Mouse (Mus musculus): ENCODE data around the gene Pigq. TPM values are rescaled to one million over a fixed set of nuclear protein-coding genes. Genes with fewer than 3 reads are reported as not detected.

Gene Pigq
- polyA plus RNA-seq, 1 experiment from 2014 or later: 76.4 TPM

DNA sequence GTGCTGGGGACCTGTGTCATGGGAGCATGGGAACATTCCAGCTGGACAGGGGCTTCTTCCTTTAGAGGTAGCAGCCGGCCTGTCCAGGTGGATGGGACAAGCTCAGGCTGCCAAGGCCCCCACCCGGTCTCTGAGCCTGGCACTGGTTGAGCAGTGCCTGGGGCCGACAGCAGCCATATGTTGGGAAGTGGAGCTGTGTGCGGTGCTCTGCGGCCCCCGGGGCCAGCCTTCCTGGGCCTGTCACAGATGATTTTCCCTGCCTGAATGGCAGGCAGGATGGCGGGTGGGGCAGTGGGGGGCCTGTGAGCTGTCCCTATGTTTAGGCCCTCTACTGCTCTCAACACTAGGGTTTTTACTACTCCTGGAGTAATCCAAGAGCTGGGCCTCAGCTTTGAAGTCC, 11.5 kb upstream of the Pigq start:
- H3K36me3 ChIP-seq: peaks cover 32% of the 10 kb centered on the region
- H3K4me3 ChIP-seq (replicated peaks): no peak overlapping the region
- peaks cover 13% of the 10 kb centered on the region for H3K4me1 ChIP-seq
- ATAC-seq (replicated peaks; ENCODE audit: low FRiP score): no peak
- H3K27me3 ChIP-seq: peaks cover 31% of the 10 kb centered on the region
- no peak overlapping the region for H3K4me2 ChIP-seq
- WGBS: 64% methylated on average over 7 of the region's 7 CpGs
- H3K9ac ChIP-seq: no peak overlapping the region
- no peak overlapping the region for H3K27ac ChIP-seq
- no peaks in the 10 kb centered on the region for H3K9me3 ChIP-seq (replicated peaks)

DNA sequence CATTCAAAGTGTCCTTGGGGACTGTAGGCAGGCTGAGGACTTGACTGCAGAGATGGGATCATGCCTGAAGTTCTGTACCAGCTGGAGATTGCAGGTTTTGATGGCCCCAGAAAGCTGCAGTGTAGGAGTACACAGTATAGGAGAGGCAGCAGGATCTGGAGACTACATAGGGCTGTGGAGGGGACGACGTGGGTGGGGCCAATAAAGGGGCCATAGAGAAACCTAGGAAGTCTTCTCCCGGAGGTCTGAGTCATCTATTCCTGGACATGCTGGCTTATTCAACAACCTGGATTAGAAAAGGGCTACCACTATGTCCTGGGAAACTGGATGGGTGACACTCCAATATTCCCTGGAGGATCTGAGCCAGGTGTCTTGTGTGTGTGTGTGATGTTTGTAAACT, 11.0 kb upstream of the Pigq start:
- peaks cover 16% of the 10 kb centered on the region for H3K4me1 ChIP-seq
- H3K27ac ChIP-seq: no peak overlapping the region
- peaks cover 35% of the 10 kb centered on the region for H3K27me3 ChIP-seq
- WGBS: 31% methylated on average over 3 of the region's 3 CpGs
- peaks cover 29% of the 10 kb centered on the region for H3K36me3 ChIP-seq
- no peak overlapping the region for H3K4me2 ChIP-seq
- H3K9ac ChIP-seq: no peak overlapping the region
- ATAC-seq (replicated peaks; ENCODE audit: low FRiP score): no peak
- no peaks in the 10 kb centered on the region for H3K9me3 ChIP-seq (replicated peaks)
- H3K4me3 ChIP-seq (replicated peaks): no peak overlapping the region

DNA sequence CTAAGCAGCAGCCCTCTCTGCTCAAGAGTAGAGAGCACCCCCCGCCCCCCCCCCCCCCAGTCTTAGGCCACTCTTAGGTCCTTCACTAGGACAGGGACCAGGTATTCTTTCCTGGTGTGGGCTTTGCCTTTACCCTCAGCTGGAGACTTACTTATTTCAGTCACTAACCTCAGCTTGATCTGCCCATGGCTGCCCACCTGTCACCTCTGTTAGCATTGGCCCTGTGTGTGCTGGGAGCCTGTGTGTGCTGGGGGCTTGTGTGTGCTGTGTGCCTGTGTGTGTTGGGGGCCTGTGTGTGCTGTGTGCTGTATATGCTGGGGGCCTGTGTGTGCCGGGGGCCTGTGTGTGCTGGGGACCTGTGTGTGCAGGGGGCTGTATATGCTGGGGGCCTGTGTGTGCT, 9.9 kb upstream of the Pigq start:
- Histone ChIP-seq H3K4me2 (no peak overlapping the region), H3K4me3 (replicated peaks) (no peak overlapping the region), H3K9ac (no peak overlapping the region), H3K4me1 (peaks cover 16% of the 10 kb centered on the region), H3K27me3 (peaks cover 46% of the 10 kb centered on the region), H3K27ac (no peak overlapping the region), H3K9me3 (replicated peaks) (no peaks in the 10 kb centered on the region), H3K36me3 (peaks cover 20% of the 10 kb centered on the region)
- no peak for ATAC-seq (replicated peaks; ENCODE audit: low FRiP score)
- 61% methylated on average over 2 of the region's 2 CpGs for WGBS

DNA sequence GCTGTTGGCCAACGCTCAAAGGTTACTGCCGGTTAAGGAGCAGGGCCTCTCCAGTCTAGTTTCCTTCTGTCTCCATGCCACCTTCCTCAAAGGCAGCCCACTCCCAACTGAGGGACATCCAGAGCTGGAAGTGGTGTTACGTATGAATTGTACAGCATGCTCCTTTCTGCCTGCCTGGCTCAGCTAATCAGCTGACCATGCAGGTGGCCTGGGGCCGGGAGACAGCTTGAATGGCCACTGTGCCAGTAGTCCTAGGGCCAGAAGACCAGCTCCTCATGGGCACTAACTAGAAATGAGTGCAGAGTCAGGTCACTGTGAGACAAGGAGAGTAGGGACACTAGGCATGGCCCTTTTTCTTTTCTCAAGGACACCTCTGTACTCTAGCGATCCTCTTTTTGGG, 8.4 kb upstream of the Pigq start:
- peaks cover 47% of the 10 kb centered on the region for H3K27me3 ChIP-seq
- H3K4me1 ChIP-seq: peaks cover 16% of the 10 kb centered on the region
- H3K4me3 ChIP-seq (replicated peaks): no peak overlapping the region
- H3K36me3 ChIP-seq: peaks cover 6% of the 10 kb centered on the region; the same call in 1 of the 2 replicates
- peak overlapping the region; percentile 90 for H3K4me2 ChIP-seq
- H3K9ac ChIP-seq: no peak overlapping the region
- 82% methylated on average over 5 of the region's 5 CpGs for WGBS
- H3K27ac ChIP-seq: no peak overlapping the region
- ATAC-seq (replicated peaks; ENCODE audit: low FRiP score): no peak
- no peaks in the 10 kb centered on the region for H3K9me3 ChIP-seq (replicated peaks)

DNA sequence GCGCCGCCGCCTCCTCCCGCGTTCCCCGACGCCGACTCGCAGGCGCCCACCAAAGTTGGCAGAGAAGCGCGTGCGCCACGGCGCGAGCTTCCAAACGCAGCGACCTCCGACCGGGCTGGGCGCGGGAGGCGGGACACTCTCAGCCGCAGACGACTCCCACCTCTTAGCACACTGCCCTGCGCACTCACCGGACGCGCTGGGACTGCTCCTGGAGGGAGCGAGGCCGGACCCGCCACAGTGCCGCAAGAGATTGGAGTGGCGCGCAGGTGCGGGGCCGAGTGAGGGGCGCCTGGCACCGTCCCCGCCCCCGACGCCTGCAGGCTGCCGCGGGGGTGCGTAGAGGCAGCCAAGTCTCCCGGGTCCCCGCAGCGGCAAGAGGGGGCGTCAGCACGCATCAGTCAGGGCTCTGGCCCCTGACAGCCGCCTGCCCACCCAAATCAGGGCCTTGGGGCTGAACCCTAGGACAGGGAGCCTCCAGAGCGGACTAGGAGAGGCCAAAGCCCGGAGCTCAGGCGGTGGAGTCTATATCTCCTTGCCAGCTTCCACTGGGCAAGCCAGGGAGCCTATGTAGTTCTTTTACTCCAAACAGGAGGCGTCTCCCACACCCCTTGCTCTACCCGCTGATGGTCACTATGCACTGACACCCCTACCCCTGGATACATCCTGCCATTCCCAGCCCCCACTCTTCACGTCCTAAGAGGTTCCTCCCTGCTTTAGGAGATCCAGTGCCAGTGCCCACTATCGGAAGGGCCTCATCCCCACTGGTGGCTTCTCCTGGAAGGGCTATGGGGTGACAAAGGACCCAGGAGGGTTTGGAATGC, 7.3 kb upstream of the Pigq start, which contains the start of gene A930017K11Rik:
Gene A930017K11Rik, minus strand, starts transcription at position 763 of the 821 bp plus-strand sequence.
- Histone ChIP-seq H3K36me3 (no peaks in the 10 kb centered on the region), H3K27me3 (peaks cover 47% of the 10 kb centered on the region), H3K4me1 (peaks cover 16% of the 10 kb centered on the region), H3K9me3 (replicated peaks) (no peaks in the 10 kb centered on the region), H3K9ac (peak within 1 kb of the TSS; percentile 55), H3K27ac (peak within 1 kb of the TSS; percentile 54), H3K4me3 (replicated peaks) (peak within 1 kb of the TSS; percentile 52), H3K4me2 (peak within 1 kb of the TSS; percentile 90)
- no peak for ATAC-seq (replicated peaks; ENCODE audit: low FRiP score)
- WGBS: 2% methylated on average over 58 of the region's 58 CpGs

DNA sequence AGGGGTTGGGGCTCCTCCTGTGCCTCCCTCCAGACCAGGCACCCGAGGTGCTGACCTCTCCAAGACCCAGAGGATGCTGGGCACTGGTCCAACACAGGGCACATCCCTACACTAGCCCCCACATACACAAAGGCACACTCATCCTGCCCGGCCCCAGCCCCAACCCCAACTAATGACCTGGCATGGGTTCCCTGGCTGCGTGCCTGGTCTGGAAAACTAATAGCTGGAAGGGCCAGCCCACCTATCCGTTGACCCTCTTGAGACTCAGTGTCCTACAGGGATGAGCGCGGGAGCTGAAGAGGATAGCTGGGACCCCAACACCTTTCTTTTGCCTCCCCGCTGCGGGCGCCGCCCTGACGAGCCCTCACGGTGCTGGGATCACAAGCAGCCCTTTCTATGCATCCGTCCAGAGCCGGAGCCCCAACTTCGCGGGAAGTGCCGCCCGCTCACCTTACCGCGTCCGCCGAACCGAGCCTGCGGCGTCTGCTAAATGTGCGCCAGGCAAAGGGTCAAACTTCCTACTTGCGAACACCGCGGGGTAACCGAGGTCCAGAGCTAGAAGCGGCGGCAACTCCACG, 6.6 kb upstream of the Pigq start:
- Histone ChIP-seq H3K9me3 (replicated peaks) (no peaks in the 10 kb centered on the region), H3K27ac (peak overlapping the region; percentile 54), H3K4me1 (peaks cover 21% of the 10 kb centered on the region), H3K4me2 (peak overlapping the region; percentile 90), H3K9ac (peak overlapping the region; percentile 55), H3K4me3 (replicated peaks) (peak overlapping the region; percentile 52), H3K36me3 (no peaks in the 10 kb centered on the region), H3K27me3 (peaks cover 47% of the 10 kb centered on the region)
- WGBS: 1% methylated on average over 33 of the region's 33 CpGs
- ATAC-seq (replicated peaks; ENCODE audit: low FRiP score): 0 out of 2 replicates have a peak, but pooled peaks have one; percentile 4

DNA sequence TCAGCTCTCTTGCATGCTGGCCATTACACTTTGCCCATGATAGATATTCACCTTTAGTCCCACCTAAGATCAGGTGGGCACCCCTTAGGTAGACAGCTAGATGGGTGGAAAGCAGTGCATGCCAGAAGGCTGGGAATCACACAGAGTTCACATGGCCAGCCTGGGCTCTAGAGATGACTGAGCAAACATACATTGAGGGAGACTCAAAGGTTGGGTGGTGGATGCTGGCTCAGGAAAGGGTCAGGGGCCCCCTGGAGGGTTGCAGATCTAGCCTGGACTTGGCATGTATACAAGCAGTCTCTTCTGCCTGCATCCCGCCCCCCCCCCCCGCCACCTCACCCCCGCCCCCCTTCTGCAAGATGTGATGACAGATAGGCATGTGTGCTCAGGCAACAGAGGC, 6.0 kb upstream of the Pigq start:
- H3K36me3 ChIP-seq: no peaks in the 10 kb centered on the region
- WGBS: 0% methylated on average over 2 of the region's 3 CpGs
- H3K27ac ChIP-seq: peak overlapping the region; percentile 73
- no peaks in the 10 kb centered on the region for H3K9me3 ChIP-seq (replicated peaks)
- peaks cover 47% of the 10 kb centered on the region for H3K27me3 ChIP-seq
- peaks cover 27% of the 10 kb centered on the region for H3K4me1 ChIP-seq
- no peak for ATAC-seq (replicated peaks; ENCODE audit: low FRiP score)
- H3K4me3 ChIP-seq (replicated peaks): peak overlapping the region; percentile 52
- H3K9ac ChIP-seq: no peak overlapping the region
- H3K4me2 ChIP-seq: peak overlapping the region; percentile 90

DNA sequence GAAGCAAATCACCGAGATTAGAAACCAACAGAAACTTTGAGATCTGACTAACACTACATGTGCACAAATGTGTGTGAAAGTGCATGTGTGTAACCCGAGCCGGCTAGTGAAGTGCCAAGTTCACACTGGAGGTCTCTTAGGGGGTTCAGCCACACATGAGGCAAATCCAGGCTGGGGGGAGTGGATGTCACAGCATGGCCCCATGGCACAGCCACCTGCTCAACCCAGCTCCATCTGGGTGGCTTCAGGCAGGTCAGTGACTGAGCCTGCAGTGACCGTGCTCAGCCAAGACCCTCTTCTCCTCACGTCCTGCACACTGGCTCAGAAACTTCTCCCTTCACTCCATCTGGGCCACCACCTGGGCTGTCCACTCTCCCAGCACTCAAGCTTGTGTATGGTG, 5.2 kb upstream of the Pigq start:
- Histone ChIP-seq H3K27ac (peak overlapping the region; percentile 73), H3K4me3 (replicated peaks) (peak overlapping the region; percentile 52; the same call in 1 of the 2 replicates), H3K27me3 (peaks cover 47% of the 10 kb centered on the region), H3K4me2 (peak overlapping the region; percentile 90), H3K4me1 (peaks cover 33% of the 10 kb centered on the region), H3K36me3 (no peaks in the 10 kb centered on the region), H3K9me3 (replicated peaks) (no peaks in the 10 kb centered on the region), H3K9ac (no peak overlapping the region)
- ATAC-seq (replicated peaks; ENCODE audit: low FRiP score): no peak
- WGBS: 58% methylated on average over 5 of the region's 5 CpGs

DNA sequence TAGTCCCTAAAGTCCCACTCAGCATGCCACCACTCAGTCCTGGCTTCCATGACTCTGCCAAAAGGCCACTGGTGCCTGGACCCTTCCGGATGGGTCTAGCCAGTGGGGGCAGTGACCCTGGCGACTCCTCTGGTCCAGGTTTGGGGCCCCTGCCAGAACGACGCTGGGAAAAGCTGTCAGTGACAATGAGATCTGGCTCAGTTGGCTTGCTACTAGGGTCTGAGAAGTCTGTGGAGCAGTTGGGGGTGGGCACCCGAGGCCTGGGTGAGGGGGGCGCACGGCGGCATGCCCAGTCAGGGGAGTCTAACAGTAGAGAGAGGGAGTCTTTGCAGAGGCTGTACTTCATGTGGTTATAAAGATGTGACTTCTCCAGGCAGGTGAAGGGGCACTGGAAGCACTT, 3.3 kb upstream of the Pigq start:
- WGBS: 71% methylated on average over 8 of the region's 8 CpGs

DNA sequence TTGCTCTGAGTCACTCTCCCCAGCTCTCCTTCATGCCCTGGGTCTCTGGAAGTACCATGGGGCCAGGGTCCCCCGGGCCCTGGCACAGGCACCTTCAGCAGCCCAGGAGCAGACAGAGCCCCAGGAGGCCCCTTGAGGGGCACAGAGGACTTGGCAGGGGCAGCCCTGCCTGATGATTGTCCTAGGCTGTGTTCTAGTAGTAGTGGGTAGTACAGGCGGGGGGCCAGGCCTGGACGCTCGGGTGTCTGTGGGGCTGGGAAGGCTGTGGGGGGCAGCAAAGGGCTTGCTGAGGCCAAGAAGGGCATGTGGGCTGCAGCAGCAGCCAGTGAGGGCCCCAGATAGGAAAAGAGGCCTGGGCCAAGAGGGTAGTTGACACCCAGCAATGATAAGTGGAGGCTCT, 2.8 kb upstream of the Pigq start:
- H3K27me3 ChIP-seq: peaks cover 31% of the 10 kb centered on the region
- H3K27ac ChIP-seq: peak overlapping the region; percentile 48; the same call in 1 of the 2 replicates
- no peaks in the 10 kb centered on the region for H3K9me3 ChIP-seq (replicated peaks)
- H3K4me2 ChIP-seq: no peak overlapping the region
- WGBS: 84% methylated on average over 4 of the region's 4 CpGs
- H3K4me3 ChIP-seq (replicated peaks): no peak overlapping the region
- H3K4me1 ChIP-seq: peaks cover 34% of the 10 kb centered on the region
- no peak for ATAC-seq (replicated peaks; ENCODE audit: low FRiP score)
- no peaks in the 10 kb centered on the region for H3K36me3 ChIP-seq
- H3K9ac ChIP-seq: 0 out of 2 replicates have a peak overlapping the region, but pooled peaks have one; percentile 2

More for the DNA sequence above, 3.3 kb upstream of the Pigq start:
- H3K27me3 ChIP-seq: peaks cover 35% of the 10 kb centered on the region
- H3K4me2 ChIP-seq: no peak overlapping the region
- H3K4me1 ChIP-seq: peaks cover 33% of the 10 kb centered on the region
- peak overlapping the region; percentile 48; the same call in 1 of the 2 replicates for H3K27ac ChIP-seq
- no peaks in the 10 kb centered on the region for H3K36me3 ChIP-seq
- no peak overlapping the region for H3K9ac ChIP-seq
- H3K4me3 ChIP-seq (replicated peaks): no peak overlapping the region
- ATAC-seq (replicated peaks; ENCODE audit: low FRiP score): no peak
- no peaks in the 10 kb centered on the region for H3K9me3 ChIP-seq (replicated peaks)

DNA sequence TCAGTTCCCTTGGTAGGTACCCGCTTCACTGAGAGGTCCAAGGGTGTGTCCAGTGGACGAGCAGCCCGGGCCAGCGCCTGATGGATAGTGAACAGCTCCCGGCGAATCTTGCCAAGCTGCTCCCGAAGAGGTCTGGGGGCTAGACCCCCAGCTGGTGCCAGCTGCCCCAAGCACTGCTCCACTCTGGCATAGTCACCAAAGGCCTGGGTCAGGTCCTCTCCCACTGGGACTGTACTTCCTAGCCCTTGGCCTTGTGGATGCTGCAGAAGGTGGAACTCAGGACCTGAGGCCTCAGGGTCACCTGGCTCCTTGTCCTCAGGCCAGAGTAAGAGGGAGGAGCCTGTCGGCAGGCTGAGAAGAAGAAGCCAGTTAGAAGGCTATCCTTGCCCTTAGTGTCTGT, 2.2 kb upstream of the Pigq start:
- no peak overlapping the region for H3K4me3 ChIP-seq (replicated peaks)
- H3K27me3 ChIP-seq: peaks cover 24% of the 10 kb centered on the region
- peaks cover 34% of the 10 kb centered on the region for H3K4me1 ChIP-seq
- no peaks in the 10 kb centered on the region for H3K9me3 ChIP-seq (replicated peaks)
- H3K27ac ChIP-seq: peak overlapping the region; percentile 85
- no peak overlapping the region for H3K4me2 ChIP-seq
- no peak for ATAC-seq (replicated peaks; ENCODE audit: low FRiP score)
- H3K36me3 ChIP-seq: no peaks in the 10 kb centered on the region
- 80% methylated on average over 8 of the region's 8 CpGs for WGBS
- H3K9ac ChIP-seq: no peak overlapping the region

DNA sequence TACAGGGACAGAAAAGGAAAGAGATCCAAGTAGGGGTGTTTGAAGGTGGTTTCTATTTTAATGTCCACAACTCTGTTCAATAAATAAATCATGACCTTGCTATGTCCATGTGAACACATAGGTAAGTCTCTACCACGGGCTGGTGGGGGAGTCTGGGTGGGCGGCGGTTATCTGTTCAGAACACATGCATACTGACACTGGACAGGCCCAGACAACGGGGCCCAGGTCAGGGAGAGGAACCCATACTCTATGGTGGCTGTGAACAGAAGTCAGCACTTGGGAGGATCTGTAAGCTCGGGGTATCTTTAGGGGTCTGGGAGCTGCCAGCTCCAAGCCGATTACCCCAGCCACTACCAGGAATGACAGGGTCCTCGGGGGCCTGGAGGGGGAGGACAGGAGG, 1.6 kb upstream of the Pigq start:
- Histone ChIP-seq H3K36me3 (no peaks in the 10 kb centered on the region), H3K4me1 (peaks cover 29% of the 10 kb centered on the region), H3K9ac (no peak overlapping the region), H3K4me3 (replicated peaks) (no peak overlapping the region), H3K27me3 (peaks cover 18% of the 10 kb centered on the region), H3K4me2 (no peak overlapping the region), H3K27ac (peak overlapping the region; percentile 85), H3K9me3 (replicated peaks) (no peaks in the 10 kb centered on the region)
- ATAC-seq (replicated peaks; ENCODE audit: low FRiP score): no peak
- 69% methylated on average over 7 of the region's 7 CpGs for WGBS

Data from kidney, embryonic 15.5 days (tissue).